Mouse (Mus musculus) adrenal gland, postnatal 10 days (tissue): ENCODE results near the gene Cyp4a30b. TPM values are rescaled to one million over a fixed set of nuclear protein-coding genes. Genes with fewer than 3 reads are reported as not detected.
A peak's percentile ranks its signal among the peaks of the same experiment; 100 is the strongest.
"Not testable (repeated sequence)": the region's sequence is repeated elsewhere in the genome, so short reads cannot be mapped to it uniquely, and the experiment has no call there.

Experiments
- DNase-seq: peaks from one replicate; pipeline ENCODE4 v3.0.0; 2021; ENCODE audit warnings: mixed read lengths
- long read RNA-seq, 2 experiments: library from polyadenylated mRNA; stranded (forward); transcript quantifications; one replicate each; pipeline ENCODE4 v2.0.0; 2021
- total RNA-seq, 2 experiments: library from RNA; stranded (reverse); gene quantifications; 2 replicates each; pipeline ENCODE4 v1.2.3; 2021

Cyp4a30b gene
- total RNA-seq: not detected
- long read RNA-seq, experiment 1: 0 reads
- long read RNA-seq, experiment 2: 0 reads

- DNase-seq: no peak
Measured at GRCm38 (mm10) chr4:115452304-115452703, at the start of gene Cyp4a30b. Gene Cyp4a30b (plus strand): TSS chr4:115452604.

- not testable (repeated sequence) for DNase-seq
Measured at GRCm38 (mm10) chr4:115411324-115411723, 41.1 kb upstream of the Cyp4a30b start, which contains the start of gene Cyp4a12b. Gene Cyp4a12b (plus strand): TSS chr4:115411624.

- DNase-seq: no peak
Measured at GRCm38 (mm10) chr4:115450577-115451137, 1.7 kb upstream of the Cyp4a30b start.

GRCm38 (mm10) chr4:115473585-115473984 lies 21.2 kb downstream of the Cyp4a30b start:
- not testable (repeated sequence) for DNase-seq

- peak; percentile 46 for DNase-seq
Measured at GRCm38 (mm10) chr4:115476051-115476450, 23.6 kb downstream of the Cyp4a30b start.

- no peak for DNase-seq
Measured at GRCm38 (mm10) chr4:115481006-115481652, 28.7 kb downstream of the Cyp4a30b start.

- DNase-seq: no peak
Measured at GRCm38 (mm10) chr4:115496001-115496400, 43.6 kb downstream of the Cyp4a30b start, which contains the start of gene Cyp4a14. Gene Cyp4a14 (minus strand): TSS chr4:115496142.

- no peak for DNase-seq
Measured at GRCm38 (mm10) chr4:115497466-115497865, 45.1 kb downstream of the Cyp4a30b start.

GRCm38 (mm10) chr4:115513964-115514363 lies 61.6 kb downstream of the Cyp4a30b start:
- DNase-seq: not testable (repeated sequence)

GRCm38 (mm10) chr4:115518000-115518399 lies 65.6 kb downstream of the Cyp4a30b start, which contains the start of gene Cyp4a10:
Gene Cyp4a10 (plus strand): TSS chr4:115518264.
- DNase-seq: not testable (repeated sequence)

GRCm38 (mm10) chr4:115519444-115519843 lies 67.0 kb downstream of the Cyp4a30b start:
- DNase-seq: no peak

Other genes starting within 250 kb of the Cyp4a30b start
- gene Cyp4a29, start 210.5 kb upstream of the Cyp4a30b start, total RNA-seq: not detected
- not detected for gene Cyp4a12a, start 153.6 kb upstream of the Cyp4a30b start, total RNA-seq
- under 1 TPM in 1 of 2 experiments, not detected in 1; 0.12 TPM for gene Cyp4a12b, start 41.0 kb upstream of the Cyp4a30b start, total RNA-seq
- gene Cyp4a14, start 43.5 kb downstream of the Cyp4a30b start, total RNA-seq: 100 to 1,000 TPM in 1 of 2 experiments, 10 to 100 TPM in 1; 29.5 to 127 TPM
- 10 to 100 TPM in 1 of 2 experiments, 1 to 10 TPM in 1; 4.9 to 18.3 TPM for gene Cyp4a10, start 65.7 kb downstream of the Cyp4a30b start, total RNA-seq
- 10 to 100 TPM in 1 of 2 experiments, 1 to 10 TPM in 1; 8.0 to 23.2 TPM for gene Cyp4a31, start 111.0 kb downstream of the Cyp4a30b start, total RNA-seq
- gene Cyp4a32, start 148.4 kb downstream of the Cyp4a30b start, total RNA-seq: 10 to 100 TPM in 1 of 2 experiments, 1 to 10 TPM in 1; 4.4 to 17.8 TPM
- gene Cyp4b1, start 195.1 kb downstream of the Cyp4a30b start, total RNA-seq: 10 to 100 TPM; 19.1 to 26.5 TPM